Mouse (Mus musculus) kidney, adult 2 months (tissue): ENCODE results near the gene Tbx4. TPM values are rescaled to one million over a fixed set of nuclear protein-coding genes. Genes with fewer than 3 reads are reported as not detected.

Source experiments
- DNase-seq: peaks from one replicate; pipeline ENCODE4 v3.0.0; 2021
- H3K27ac ChIP-seq: fragments of 200-500 bp; 2 replicates; pipeline ENCODE4 v1.5.1; 2012; ENCODE audit warnings: low read depth, low read length, control low read depth, inconsistent platforms; ENCODE audit not compliant: insufficient read depth
- H3K27me3 ChIP-seq: fragments of 200-500 bp; replicated peaks from 2 replicates; pipeline ENCODE4 v1.6.1; 2012; ENCODE audit warnings: mild to moderate bottlenecking, moderate library complexity, low read length, inconsistent platforms; ENCODE audit not compliant: control insufficient read depth, insufficient read depth
- H3K36me3 ChIP-seq: fragments of 200-500 bp; 2 replicates; pipeline ENCODE4 v1.6.1; 2012; ENCODE audit warnings: mild to moderate bottlenecking, moderate library complexity, low read length, inconsistent platforms; ENCODE audit not compliant: control insufficient read depth, insufficient read depth
- H3K4me1 ChIP-seq: fragments of 200-500 bp; 2 replicates; pipeline ENCODE4 v1.6.1; 2011; ENCODE audit warnings: low read length; ENCODE audit not compliant: control insufficient read depth, insufficient read depth
- H3K4me3 ChIP-seq: fragments of 200-500 bp; 2 replicates; pipeline ENCODE4 v1.5.1; 2011; ENCODE audit warnings: mild to moderate bottlenecking, low read depth, low read length, control low read depth; ENCODE audit not compliant: insufficient read depth
- CTCF ChIP-seq: fragments of 200-500 bp; conservative IDR thresholded peaks from 2 replicates; pipeline ENCODE4 v1.5.1; 2011; ENCODE audit warnings: low read depth, mild to moderate bottlenecking, control low read depth, low read length, moderate library complexity, mixed read lengths; ENCODE audit not compliant: insufficient read depth, insufficient read length
- POLR2A ChIP-seq: fragments of 200-500 bp; IDR thresholded peaks from one replicate; pipeline ENCODE4 v1.6.1; 2011; ENCODE audit warnings: low read depth, low read length, control low read depth
- WGBS: fragments of 180-500 bp; shearing (Covaris S2); methylation state at CpG from one replicate; pipeline ENCODE4 v1.1.7; 2018; 5-methylcytosine and 5-hydroxymethylcytosine counted together
- polyA plus RNA-seq: library from polyadenylated mRNA; depleted of rRNA; stranded (reverse); fragments of >200 nt; gene quantifications from 2 replicates; pipeline ENCODE4 v1.2.3, GENCODE M21; 2012

Tbx4 gene
- polyA plus RNA-seq, 1 experiment, result 0.08 TPM

DNA sequence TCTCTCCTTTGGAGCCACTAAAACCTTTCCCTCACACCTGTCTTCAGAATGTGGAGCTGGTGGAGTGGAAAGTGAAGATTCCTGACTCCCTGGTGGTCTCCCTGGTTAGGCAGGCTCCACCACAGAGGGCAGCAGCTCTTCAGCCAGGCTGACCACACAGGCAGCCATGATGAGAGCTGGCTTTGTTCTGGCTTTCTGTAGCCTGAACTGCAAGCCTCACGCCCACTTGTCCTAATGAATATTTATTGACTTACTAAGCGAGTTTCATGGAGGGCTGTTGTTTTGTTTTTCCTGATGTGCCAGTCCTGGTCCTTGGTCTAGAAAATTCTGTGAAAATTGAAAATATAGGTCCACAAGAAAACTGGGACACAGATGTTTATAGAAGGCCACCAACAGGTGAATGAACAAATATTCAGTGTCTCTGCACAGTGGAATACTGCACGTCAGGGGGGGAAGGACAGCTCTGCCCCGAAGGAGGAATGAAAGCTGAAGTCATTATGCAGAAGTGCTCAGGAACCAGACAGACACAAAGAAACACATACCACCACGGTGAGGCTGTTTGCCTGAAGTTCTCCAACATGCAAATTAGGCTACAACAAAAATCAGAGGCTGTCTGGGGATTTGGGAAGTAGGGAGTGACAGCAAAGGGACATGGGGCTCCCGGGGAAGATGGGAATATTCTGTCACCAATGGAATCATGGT is 28.1 kb upstream of the Tbx4 start:
- DNase-seq, result no peak
- TF ChIP-seq CTCF, result no peak
- no peak for TF ChIP-seq POLR2A
- Histone ChIP-seq H3K36me3 (no peaks in the 10 kb centered on the region), H3K4me1 (no peaks in the 10 kb centered on the region), H3K27ac (no peak overlapping the region), H3K27me3 (no peaks in the 10 kb centered on the region), H3K4me3 (no peak overlapping the region)
- WGBS, result 39% methylated on average over 6 of the region's 6 CpGs

GRCm38 (mm10) chr11:85864363-85864762 is 21.9 kb upstream of the Tbx4 start:
- Histone ChIP-seq H3K4me3 (no peak overlapping the region), H3K4me1 (no peaks in the 10 kb centered on the region), H3K27me3 (no peaks in the 10 kb centered on the region), H3K27ac (no peak overlapping the region), H3K36me3 (no peaks in the 10 kb centered on the region)
- no peak for DNase-seq
- 42% methylated on average over 7 of the region's 7 CpGs for WGBS
- TF ChIP-seq CTCF (peak; percentile 39), POLR2A (no peak)

GRCm38 (mm10) chr11:85876059-85876788 is 10.0 kb upstream of the Tbx4 start:
- no peak overlapping the region for H3K27ac ChIP-seq
- H3K36me3 ChIP-seq, result no peaks in the 10 kb centered on the region
- H3K4me3 ChIP-seq, result no peak overlapping the region
- no peaks in the 10 kb centered on the region for H3K27me3 ChIP-seq
- no peaks in the 10 kb centered on the region for H3K4me1 ChIP-seq
- no peak for TF ChIP-seq CTCF
- TF ChIP-seq POLR2A, result no peak
- 69% methylated on average over 24 of the region's 24 CpGs for WGBS
- DNase-seq, result no peak

DNA sequence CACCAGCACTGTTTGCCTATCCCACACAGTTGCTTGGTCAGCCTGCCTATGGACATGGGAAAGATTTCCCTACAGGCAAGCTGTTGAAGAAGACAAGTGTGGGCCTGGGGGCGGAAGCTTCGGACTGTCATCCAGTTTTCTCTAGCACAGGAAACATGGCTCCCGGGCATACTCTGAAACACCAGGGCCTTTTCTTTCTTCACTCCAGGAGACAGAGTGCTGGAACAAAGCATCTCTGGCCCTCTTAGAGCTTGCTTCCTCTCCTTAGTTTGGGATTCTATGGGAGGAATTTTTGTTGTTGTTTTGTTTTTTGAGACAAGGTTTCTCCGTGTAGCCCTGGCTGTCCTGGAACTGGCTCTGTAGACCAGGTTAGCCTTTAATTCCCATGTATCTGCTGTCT is 1.7 kb upstream of the Tbx4 start:
- TF ChIP-seq CTCF (no peak), POLR2A (no peak)
- WGBS, result 84% methylated on average over 4 of the region's 4 CpGs
- no peaks in the 10 kb centered on the region for H3K36me3 ChIP-seq
- no peaks in the 10 kb centered on the region for H3K4me1 ChIP-seq
- no peak overlapping the region for H3K27ac ChIP-seq
- peaks cover 5% of the 10 kb centered on the region for H3K27me3 ChIP-seq
- H3K4me3 ChIP-seq, result no peak overlapping the region
- no peak for DNase-seq

DNA sequence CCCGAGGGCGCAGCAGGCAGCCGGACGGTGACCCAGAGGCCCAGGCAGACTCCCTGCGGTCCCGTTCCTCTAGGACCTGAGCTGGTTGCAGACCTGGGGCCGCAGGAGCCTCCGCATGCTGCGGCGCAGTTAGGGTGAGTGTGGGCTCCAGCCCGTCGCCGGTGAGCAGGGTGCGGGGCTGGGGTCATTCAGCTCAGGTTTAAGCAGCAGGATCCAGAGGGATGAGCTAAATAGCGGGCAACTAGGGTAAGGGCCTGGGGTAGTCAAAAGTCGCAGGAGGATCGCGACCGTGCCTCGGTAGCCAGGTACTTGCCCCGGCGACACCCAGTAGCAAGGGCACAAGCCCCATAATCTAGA is 185 bp downstream of the Tbx4 start:
- TF ChIP-seq POLR2A (no peak), CTCF (no peak)
- no peak overlapping the region for H3K4me3 ChIP-seq
- peaks cover 6% of the 10 kb centered on the region for H3K27me3 ChIP-seq
- no peaks in the 10 kb centered on the region for H3K36me3 ChIP-seq
- no peaks in the 10 kb centered on the region for H3K4me1 ChIP-seq
- H3K27ac ChIP-seq, result no peak overlapping the region
- no peak for DNase-seq
- WGBS, result 24% methylated on average over 22 of the region's 22 CpGs

DNA sequence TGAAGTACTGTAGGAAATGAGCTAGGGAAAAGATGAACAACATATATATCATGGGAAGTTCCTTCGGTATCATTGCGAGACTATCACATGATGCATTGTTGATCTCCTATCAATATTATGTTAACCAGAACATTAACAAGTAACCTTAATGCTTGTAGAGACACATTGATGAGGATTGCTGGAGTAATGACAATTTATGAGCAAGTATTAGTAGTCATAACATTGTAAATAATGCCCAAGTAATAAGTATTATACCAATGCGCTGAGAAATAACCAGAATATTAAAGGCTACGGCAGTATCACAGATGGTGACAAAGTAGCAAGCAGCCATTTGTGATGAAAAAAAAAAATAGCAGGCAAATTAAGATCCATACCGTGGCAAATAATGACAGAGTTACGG is 1.1 kb downstream of the Tbx4 start:
- no peak for TF ChIP-seq POLR2A
- no peak for TF ChIP-seq CTCF
- DNase-seq, result no peak
- Histone ChIP-seq H3K27ac (no peak overlapping the region), H3K36me3 (no peaks in the 10 kb centered on the region), H3K4me1 (no peaks in the 10 kb centered on the region), H3K27me3 (peaks cover 6% of the 10 kb centered on the region), H3K4me3 (no peak overlapping the region)
- WGBS, result 31% methylated on average over 6 of the region's 6 CpGs

DNA sequence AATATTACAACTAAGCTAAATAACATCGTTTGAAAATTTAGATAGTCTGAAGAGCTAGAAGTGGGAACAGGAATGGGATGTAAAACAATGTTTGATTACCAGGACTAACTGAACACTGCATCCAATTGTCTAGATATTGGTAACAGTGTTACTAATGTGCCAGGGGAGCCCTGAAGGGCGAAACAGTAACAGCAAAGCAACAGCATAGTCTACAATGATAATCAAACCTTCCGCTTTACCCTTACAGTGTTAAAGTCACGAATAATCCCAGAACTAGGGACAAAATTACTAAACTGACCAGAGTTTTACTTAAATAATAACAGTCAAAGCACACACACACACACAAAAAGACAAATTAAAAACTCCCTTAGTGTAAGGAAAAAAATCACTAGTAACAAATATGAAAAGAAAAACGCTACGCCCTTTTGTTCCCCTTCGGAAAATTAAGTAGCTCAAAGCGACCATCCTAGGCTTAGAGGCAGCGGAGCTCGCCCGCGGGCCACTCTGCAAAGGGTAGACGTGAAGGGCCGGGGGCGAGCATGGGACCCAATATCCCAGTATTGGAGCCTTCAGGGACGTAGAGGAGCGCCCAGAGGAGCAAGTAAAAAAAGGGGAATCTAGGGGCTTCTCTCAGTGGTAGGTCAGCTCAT is 1.7 kb downstream of the Tbx4 start:
- no peak overlapping the region for H3K27ac ChIP-seq
- peaks cover 6% of the 10 kb centered on the region for H3K27me3 ChIP-seq
- no peak overlapping the region for H3K4me3 ChIP-seq
- no peaks in the 10 kb centered on the region for H3K36me3 ChIP-seq
- WGBS, result 18% methylated on average over 17 of the region's 17 CpGs
- TF ChIP-seq POLR2A, result no peak
- no peak for TF ChIP-seq CTCF
- DNase-seq, result no peak
- H3K4me1 ChIP-seq, result no peaks in the 10 kb centered on the region
